Mouse (Mus musculus) heart, adult 2 months (tissue): ENCODE data around the gene Dmpk.

ENCODE experiments used
- CTCF ChIP-seq: fragments of 200-600 bp; IDR thresholded peaks from 2 replicates; pipeline ENCODE4 v1.8.1; 2022; ENCODE audit warnings: antibody characterized with exemption, mild to moderate bottlenecking, moderate library complexity
- POLR2A ChIP-seq: fragments of 200-500 bp; IDR thresholded peaks from 2 replicates; pipeline ENCODE4 v1.6.1; 2011; ENCODE audit warnings: mild to moderate bottlenecking, low read depth, low read length, control low read depth; ENCODE audit not compliant: insufficient read depth

DNA sequence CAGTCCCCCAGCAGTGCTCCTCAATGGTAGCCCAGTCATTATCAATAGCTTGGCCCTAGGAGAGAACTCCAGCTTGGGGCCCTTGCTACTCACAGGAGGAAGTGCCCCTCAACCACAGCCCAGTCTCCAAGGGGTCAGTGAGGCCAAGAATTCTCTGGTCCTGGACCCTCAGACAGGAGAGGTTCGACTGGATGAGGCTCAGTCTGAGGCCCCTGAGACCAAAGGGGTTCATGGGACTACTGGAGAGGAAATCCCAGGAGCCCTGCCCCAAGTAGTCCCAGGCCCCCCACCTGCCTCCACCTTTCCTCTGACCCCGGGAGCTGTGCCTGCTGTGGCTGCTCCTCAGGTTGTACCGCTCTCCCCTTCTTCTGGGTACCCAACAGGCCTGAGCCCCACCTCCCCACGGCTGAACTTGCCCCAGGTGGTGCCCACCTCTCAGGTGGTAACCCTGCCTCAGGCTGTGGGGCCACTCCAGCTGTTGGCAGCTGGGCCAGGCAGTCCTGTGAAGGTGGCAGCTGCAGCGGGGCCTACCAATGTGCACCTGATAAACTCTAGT, 12.8 kb downstream of the Dmpk start:
- TF ChIP-seq POLR2A (no peak), CTCF (no peak)
